Mouse (Mus musculus) C2C12 (cell line): ENCODE measurements at regions not wholly inside any gene's neighbourhood (a gene's known extent, or its start where the extent isn't known, plus 50 kb on each side); places are given as distances from the start of the nearest gene placed in this dataset.

Experiments used
- CTCF ChIP-seq: IDR thresholded peaks from one replicate; pipeline ENCODE4 v1.5.1; 2011; ENCODE audit not compliant: control insufficient read depth, insufficient read depth, insufficient read length
- FOSL1 ChIP-seq: IDR thresholded peaks from one replicate; pipeline ENCODE4 v1.8.0; 2011; ENCODE audit warnings: mild to moderate bottlenecking, low read length; ENCODE audit not compliant: poor library complexity, insufficient read depth, severe bottlenecking
- MAX ChIP-seq: IDR thresholded peaks from one replicate; pipeline ENCODE4 v1.6.1; 2011; ENCODE audit warnings: mild to moderate bottlenecking, control low read depth
- USF1 ChIP-seq: IDR thresholded peaks from one replicate; pipeline ENCODE4 v1.6.1; 2011; ENCODE audit warnings: low read depth, mild to moderate bottlenecking, control low read depth, moderate library complexity

DNA sequence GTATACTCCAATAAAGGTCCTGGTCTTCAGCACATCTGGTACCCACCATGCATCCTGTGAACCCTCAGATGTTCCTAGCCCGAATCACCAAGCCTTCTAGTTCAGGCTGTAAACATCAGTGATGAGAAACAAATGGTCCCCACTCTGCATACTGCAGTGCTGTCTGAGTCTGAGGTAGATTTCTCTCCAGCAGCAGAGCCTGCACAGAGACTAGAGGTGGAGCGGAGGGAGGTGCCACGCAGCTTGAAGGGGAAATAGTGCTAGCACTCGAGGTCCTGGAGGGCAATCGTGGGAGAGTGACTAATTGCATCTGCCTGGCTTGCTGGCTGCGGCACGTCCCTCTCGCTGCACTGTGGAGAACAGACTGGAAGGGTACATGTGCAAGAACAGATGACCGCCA is 228.7 kb downstream of the Bcor start:
- TF ChIP-seq CTCF (no peak), USF1 (no peak), MAX (no peak), FOSL1 (no peak)
